Mouse (Mus musculus) bone marrow, adult 2 months (tissue): ENCODE results near the gene Crtc2.

Source experiments
- CTCF ChIP-seq: fragments of 200-500 bp; IDR thresholded peaks from 2 replicates; pipeline ENCODE4 v1.5.1; 2011; ENCODE audit warnings: low read length, control low read depth; ENCODE audit not compliant: control insufficient read depth, insufficient read depth
- POLR2A ChIP-seq: fragments of 200-500 bp; IDR thresholded peaks from 2 replicates; pipeline ENCODE4 v1.6.1; 2011; ENCODE audit warnings: low read depth, mild to moderate bottlenecking, control low read depth, low read length, borderline replicate concordance; ENCODE audit not compliant: control insufficient read depth

GRCm38 (mm10) chr3:90273855-90274254 lies 19.9 kb downstream of the Crtc2 start:
- TF ChIP-seq CTCF (no peak), POLR2A (no peak)
